Mouse (Mus musculus) lung, postnatal 0 days (tissue): Measurements from ENCODE around the gene Klra10.

ENCODE experiments used
- CTCF ChIP-seq: IDR thresholded peaks from 2 replicates; pipeline ENCODE4 v1.5.1; 2016; ENCODE audit warnings: antibody characterized with exemption, mild to moderate bottlenecking
- EP300 ChIP-seq: IDR thresholded peaks from 2 replicates; pipeline ENCODE4 v1.6.1; 2016; ENCODE audit warnings: antibody characterized with exemption, mild to moderate bottlenecking, control low read depth

DNA sequence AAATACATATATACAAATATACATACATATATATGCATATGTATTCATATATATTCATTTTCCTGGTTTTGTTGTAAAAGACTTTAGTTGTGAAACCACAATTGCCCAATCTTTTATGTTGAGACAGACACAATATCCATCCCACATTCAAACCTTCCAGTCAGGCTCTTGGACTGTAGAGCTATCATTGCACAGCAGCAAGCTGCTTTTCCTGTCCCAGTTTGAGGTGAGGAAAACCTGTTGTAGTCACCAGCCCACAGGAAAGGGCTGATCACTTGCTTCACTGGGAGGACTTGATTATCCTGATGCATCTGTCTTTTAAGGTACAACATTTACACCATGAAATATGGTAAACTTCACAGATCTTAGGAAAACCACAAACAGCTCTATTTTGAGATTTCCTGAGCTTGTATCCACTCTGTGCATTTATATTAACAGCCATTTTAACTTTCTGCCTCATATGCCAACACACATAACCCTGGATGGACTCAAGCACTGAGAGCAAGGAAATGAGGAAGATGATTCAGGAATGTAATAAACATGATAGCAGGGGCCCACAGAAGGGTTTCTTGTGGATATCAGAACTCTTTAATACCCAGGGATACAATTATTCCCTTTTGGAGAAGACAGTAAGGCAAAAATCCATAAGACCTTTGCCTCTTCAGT lies 6.4 kb upstream of the Klra10 start:
- no peak for TF ChIP-seq CTCF
- TF ChIP-seq EP300, result no peak
